Mouse (Mus musculus) skeletal muscle tissue, adult 2 months (tissue): ENCODE results near the gene Mbtd1.

Experiments
- DNase-seq: peaks from one replicate; pipeline ENCODE4 v3.0.0-alpha.2; 2012; ENCODE audit warnings: low read depth, low spot score

The Mbtd1 gene

GRCm38 (mm10) chr11:93948887-93949567, 63.4 kb downstream of the Mbtd1 start:
- no peak for DNase-seq

DNA sequence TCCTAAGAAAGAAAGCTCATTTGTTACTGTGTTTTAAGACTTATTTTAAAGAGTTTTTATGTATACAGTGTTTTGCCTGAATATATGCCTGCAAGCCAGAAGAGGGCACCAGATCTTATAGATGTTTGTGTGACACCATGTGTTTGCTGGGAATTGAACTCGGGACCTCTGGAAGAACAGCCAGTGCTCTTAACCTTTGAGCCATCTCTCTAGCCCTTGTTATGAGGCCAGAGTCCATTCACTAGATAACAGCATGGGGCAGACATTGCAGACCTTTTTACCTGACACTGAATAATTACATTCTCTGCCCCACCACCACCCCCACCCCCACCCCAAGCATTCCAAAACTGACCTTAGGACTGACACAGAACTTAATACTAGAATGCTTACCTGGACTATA, 64.4 kb downstream of the Mbtd1 start:
- no peak for DNase-seq

DNA sequence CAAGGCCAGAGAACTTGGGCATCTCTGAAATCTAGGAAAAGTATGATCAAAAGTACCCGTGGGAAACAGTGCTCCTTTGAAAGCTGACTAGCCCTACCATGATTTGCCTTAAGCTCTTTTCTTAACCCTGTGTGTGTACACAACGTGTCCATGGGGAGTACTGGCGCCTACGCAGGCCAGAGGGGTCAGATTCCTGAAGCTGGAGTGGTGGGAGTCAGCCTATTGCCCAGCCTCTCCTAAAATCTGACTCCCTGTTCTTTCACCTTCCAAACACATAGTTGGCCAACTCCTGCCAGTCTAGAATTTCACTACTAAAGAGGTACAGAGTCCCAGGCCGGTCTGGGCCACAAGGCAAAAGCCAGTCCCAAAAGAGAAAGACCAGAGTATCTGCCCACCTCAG, 66.7 kb downstream of the Mbtd1 start:
- no peak for DNase-seq

DNA sequence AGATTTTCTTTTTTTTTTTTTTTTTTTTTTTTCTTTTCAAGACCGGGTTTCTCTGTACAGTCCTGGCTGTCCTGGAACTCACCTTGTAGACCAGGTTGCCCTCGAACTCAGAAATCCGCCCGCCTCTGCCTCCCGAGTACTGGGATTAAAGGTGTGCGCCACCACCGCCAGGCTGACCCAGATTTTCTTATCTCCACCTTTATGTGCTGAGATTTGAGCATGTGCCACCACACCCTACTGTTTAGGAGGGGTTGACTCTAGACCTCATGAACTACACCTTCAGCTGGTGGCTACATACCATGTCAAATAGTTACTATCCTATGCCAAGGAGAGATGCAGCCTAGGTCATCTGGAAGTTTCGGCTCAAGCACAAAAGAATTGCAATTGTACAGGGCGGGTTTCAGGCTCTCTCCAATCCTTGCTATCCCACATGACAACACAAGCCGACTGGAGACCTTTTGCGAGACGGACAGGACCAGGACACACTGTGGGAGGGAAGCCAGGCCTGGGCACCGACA, 69.1 kb downstream of the Mbtd1 start:
- DNase-seq = peak; percentile 85

DNA sequence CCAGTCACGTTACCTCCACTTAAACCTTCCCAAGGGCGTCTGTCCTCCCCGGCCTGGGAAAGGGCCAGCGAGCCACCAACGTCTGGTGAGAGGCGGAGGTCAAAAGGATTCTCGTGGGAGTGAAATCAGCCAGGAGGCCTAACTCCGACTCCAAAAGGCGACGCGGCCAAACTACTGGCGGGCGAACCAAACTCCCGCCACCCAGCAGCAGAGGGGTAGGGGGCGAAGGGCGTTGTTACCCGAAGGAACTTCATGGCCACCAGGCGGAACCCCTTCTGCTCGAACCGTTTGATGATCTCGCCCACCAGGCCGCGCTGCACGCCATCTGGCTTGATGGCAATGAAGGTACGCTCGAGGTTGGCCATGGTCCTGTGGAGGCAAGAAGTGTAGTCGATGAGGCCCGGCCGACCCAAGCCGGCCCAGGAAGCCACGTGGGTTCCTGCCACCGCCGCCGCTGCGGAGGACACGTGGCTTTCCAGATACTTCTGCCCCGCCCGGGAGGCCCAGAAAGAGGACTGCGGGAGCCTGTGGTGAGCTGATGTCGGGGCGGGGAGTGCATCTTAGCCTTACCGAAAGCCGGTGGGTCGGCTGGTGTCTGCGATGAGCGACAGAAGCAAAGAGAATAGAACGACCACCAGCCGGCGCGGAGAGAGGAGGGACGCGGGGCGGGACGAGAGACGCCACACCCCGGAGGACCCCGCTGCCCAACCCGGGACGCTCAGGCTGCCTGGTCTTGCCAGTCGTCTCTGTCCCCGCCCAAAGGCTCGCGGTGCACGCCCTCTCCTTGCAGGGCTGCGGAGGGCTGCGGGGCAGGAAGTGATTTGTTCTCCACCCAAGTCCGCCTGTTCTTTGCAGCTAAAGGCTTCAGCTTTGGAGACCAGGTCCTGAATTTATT, 69.9 kb downstream of the Mbtd1 start:
- DNase-seq = peak; percentile 89

- no peak for DNase-seq
These were observed 70.5 kb downstream of the Mbtd1 start, which contains the start of gene Nme2 for GRCm38 (mm10) chr11:93956159-93956558. Gene Nme2, minus strand, starts transcription at chr11:93956259.

DNA sequence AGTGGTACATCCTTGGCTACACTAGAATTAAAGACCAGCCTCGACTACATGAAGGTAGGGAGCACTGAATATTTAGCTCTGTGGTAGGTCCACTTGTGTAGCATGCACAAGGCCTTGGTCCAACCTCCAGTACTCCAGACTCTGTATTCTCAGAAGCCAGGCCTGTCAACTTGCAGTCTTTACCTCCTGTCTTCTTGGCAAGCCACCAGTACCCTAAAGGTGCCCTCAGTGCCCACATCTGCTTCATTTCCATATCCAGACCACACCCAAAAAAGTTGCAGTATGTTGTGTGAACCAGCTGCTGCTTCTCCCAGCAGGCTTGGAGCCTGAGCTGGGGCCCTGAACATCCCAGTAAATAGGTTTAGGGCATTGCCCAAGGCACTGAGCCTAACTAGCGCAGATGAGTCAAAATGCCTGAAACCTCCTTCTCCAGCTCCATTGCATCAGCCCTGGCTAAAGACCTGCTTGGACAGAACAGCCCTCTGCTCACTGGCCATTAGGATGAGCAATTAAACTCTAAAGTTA, 71.4 kb downstream of the Mbtd1 start:
- DNase-seq = no peak

DNA sequence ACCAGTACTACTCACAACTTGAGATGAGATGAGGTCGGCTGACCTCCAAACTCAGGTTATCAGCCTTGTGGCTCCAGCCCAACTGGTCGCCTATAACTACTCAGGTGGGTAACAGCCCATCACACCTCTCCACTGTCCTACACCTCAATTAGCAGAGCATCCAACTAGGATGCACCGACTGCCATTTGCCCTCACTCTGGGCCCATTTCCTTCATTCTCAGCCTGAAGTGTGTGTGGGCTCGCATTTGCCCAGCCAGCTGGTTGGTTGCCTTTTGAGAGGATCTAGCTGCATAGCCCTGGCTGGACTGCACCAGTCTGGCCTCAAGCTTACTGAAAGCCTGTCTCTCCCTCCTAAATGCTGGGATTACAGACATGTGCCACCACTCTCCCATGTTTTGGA, 72.1 kb downstream of the Mbtd1 start:
- no peak for DNase-seq

- no peak for DNase-seq
These were observed 75.8 kb downstream of the Mbtd1 start for GRCm38 (mm10) chr11:93961482-93961881.

DNA sequence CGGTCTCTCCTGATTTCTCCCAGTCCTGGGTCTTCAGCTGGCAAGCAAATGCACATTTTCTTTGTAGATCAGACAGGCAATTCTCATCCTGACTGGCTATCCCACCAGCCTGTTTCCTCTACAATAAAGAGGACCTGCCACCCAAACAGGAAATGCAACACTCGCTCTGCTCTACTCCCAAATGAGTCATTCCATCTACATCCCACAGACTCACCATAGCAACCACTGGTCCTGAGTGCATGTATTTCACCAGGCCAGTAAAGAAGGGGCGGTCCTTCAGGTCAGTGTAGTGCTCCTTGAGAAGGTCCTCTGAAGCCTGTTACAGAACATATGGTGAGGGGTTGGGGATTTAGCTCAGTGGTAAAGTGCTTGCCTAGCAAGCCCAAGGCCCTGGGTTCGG, 77.4 kb downstream of the Mbtd1 start:
- DNase-seq = no peak

DNA sequence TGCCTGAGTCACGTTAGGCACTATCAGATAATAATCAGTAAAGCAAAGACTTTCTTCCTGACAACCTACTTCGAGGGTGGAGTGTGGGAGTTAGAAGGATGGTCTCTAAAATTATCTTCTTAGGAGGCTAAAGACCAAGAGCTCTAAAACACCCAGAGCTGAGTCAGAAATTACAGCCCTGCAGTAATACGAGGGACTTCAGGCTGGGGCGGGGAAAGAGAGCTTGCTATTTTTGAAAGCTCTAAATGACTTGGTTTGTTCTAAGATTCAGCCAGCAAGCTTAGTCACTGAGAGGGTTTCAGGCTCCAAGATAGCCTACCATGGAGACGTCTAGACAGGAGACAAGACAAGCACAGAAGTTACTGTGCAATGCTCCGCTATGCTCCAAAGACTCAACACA, 79.7 kb downstream of the Mbtd1 start:
- no peak for DNase-seq

DNA sequence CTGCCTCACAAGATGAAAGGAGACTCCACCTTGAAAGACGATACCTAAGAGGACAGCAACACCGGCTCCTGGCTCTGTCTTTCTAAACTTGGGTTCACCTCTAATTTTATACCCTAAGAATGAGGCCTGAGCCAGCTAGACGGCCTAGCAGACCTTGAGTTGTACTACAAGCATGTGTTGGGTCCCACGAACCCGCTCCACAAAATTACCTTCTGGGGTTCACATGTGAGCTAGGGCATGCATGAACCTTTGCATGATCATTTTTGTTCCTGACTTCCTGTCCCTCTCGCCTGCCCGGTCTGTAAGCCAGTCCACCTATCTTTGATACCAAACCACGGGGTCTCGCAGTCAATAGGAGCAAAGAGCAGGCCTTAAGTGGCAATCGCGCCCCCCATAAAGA, 81.7 kb downstream of the Mbtd1 start:
- DNase-seq = no peak

DNA sequence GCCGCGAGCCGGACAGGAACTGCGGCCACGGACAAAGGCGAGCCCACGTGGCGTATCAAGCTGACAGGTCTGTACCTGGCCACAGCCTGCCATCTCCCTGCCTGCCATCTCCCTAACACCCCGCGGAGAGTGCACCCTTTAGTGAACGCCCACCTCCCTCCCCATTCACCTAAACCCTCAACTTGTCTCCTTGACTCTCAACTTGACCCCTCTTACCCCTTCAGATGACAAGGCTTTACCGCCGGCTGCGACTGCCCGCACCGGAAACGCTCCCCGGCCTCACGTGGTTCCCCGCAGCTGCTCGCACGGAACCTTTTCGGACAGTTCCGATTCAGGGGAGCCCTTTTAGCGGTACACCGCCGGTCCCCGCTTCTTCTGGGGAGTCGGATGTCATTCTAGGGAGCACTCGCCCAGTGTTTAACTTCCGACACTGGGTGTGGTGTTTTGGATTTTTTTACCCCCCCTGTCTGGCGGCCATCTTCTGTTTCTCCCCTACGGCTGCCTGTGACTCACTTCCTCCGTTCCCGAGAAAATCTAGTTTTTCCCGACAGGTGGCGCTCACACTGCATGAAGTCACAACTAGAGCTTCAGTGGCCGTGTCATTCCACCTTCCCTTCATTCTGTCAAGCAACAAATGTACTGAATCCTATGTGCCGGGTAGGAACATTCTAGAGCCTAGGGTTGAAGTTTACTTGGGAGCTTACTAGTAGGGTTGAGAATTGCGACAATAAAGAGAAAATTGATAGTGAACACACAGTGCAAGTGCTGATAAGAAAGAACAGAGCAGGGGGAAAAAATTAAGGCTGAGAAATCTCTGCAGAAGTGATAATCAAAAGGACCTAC, 82.6 kb downstream of the Mbtd1 start, which contains the start of the genes Gm20390 and Nme1:
Gm20390 (minus strand) TSS at position 289 of the 843 bp plus-strand sequence.
Nme1 (minus strand) TSS at position 517 of the 843 bp plus-strand sequence.
- DNase-seq = peak; percentile 99

DNA sequence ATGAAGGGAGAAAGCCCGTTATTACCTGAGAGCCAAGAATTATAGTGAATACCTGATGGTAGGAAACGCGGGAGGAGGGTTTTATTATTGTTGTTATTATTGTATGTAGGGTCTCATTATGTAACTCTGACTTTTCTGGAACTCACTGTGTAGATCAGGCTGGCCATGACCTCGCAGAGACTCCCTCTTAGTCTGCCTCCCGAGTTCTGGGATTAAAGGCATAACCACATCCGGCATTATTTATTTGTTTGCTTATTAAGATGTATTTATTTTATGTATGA, 83.1 kb downstream of the Mbtd1 start:
- DNase-seq = no peak

- DNase-seq = no peak
These were observed 83.5 kb downstream of the Mbtd1 start for GRCm38 (mm10) chr11:93969171-93969570.

- DNase-seq = no peak
These were observed 84.1 kb downstream of the Mbtd1 start for GRCm38 (mm10) chr11:93969799-93970198.

- DNase-seq = no peak
These were observed 87.3 kb downstream of the Mbtd1 start for GRCm38 (mm10) chr11:93972951-93973350.

DNA sequence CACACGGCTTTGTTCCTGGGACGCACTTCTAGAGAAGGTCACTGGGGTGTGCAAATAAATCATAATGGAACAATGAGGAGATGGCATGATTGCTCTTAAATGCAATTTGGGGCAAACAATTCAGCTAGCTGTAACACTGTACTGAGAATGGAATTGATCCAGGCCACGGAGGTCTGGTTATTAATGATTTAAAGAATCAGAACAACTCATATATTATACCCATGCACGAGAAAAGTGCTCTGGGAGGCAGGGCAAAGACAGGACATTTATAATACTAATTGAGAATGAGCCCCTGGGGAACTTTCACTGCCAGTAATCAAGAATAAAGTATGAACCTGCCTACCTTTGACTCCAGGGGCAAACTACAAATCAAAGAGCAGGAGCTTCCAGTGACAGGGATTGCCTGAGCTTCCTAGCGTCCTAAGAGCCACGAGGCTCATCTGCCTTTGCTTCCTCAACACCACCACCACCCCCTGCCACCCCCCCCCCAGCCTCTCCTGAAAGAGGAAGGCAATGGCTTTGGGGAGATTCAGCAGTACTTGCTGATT, 93.9 kb downstream of the Mbtd1 start:
- no peak for DNase-seq

GRCm38 (mm10) chr11:93984619-93985018, 99.0 kb downstream of the Mbtd1 start:
- DNase-seq = no peak

DNA sequence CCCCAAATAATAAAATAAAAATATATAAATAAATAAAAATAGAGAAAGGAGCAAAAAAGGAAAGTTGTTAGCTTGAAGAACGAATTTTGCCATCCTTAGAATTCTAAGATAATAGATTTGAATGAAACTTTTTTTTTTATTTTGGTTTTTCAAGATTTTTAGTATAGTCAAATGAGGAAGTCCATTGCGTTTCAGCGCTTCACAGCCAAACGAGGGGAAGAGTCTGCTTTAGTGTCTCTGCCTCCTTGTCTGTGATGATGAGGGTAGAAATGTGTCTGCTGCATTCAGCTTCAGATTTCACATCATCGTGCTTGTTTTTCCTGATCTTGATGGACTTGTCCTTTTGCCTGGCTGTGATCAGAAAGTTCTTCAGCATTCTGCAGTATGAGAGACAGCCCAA, 99.6 kb downstream of the Mbtd1 start:
- DNase-seq = no peak

- no peak for DNase-seq
These were observed 100.6 kb downstream of the Mbtd1 start for GRCm38 (mm10) chr11:93986298-93986697.
